Mouse (Mus musculus): Measurements from ENCODE around the gene Ldoc1. TPM values are rescaled to one million over a fixed set of nuclear protein-coding genes. Genes with fewer than 3 reads are reported as not detected.

Ldoc1 gene
- total RNA-seq (2021), result under 1 TPM in 1 of 2 experiments, not detected in 1; 0.18 TPM

DNA sequence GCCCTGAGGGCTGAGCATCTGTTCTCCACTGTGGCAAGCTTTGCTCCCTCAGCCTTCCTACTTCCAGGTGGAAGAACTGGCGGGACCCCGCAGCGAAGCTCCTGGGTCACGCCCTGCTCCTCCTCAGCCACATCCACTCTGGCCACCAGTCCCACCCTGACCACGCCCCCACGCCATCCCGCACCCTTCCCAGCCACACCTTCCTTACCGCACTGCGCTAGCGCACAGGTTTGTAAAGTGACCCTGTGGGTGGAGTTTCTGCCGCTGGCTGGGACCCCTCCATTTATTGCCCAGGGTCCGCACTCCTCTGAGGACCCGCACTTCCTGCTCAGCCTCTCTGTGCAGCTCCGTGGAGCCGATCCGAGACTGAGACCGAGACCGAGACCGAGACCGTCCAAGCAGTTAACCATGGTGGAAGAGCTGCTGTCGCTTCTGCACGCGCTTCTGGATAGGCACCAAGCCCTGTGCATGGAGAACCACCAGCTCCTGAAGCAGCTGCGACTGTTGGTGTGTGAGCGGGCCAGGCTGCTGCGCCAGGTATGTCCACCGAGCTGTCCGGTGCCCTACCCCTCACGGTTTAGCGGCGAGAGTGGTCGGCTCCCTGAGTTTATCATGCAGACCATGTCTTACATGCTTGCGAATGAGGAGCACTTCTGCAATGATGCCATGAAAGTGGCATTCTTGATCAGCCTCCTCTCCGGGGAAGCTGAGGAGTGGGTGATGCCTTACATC is at the start of gene Ldoc1:
Gene Ldoc1 (plus strand): TSS at position 196 of the 732 bp plus-strand sequence.
- intact Hi-C loops (cut with DNase I), result no loop called here
- DNase-seq (ENCODE audit: low spot score), result no peak

DNA sequence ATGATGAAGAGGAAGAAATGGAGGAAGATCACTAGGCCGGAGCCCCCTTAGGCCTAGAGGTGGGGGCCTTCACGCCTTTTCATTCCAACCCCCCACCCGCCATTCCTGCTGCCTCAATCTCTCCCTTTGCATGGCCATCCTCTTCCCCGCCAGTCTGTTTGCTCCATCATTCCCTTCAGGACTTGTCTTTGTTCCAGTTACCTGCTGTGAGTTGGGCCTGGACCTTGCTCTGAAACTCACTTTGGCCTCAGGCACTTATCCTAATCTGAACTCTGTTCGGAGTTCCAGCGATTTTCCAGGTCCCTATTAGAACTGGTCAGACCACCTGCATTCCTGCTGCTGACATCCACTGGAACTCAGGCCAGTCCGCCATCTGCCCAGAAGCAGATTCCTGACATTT is 834 bp downstream of the Ldoc1 start:
- DNase-seq (ENCODE audit: low spot score), result no peak
- intact Hi-C loops (cut with DNase I), result no loop called here

DNA sequence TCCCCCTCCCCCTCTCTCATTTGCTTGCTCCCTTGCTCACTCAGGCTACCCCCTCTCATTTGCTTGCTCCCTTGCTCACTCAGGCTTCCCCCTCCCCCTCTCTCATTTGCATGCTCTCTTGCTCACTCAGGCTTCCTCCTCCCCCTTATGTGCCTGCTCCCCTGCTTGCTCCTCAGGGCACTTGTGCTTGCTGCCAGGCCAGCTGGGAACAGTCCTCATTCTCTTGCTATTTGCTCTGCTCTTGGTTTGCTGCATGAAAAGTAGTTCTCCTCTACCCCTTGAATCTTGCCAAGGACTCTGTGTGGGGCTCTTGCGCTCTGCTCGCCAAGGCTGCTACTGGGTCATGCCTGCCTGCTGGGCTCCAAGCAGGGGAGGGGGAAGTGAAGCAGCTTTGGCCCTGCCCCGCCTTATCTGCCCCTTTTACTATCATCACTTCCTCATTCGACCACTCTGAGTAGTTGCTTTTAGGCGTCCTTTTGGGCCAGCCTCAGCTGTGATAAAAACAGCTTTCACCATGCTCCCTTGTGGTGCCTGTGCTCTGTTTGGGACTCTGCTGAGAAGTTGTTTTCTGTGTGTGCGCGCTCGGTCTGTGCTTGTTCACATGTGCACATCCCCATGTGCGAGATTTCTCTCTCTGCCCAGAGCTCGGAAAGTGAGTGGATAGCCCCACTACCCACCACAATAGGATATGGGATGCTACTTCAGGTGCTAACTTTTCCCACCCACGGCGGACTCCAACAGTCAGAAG is 13.2 kb downstream of the Ldoc1 start:
- no peak for DNase-seq (ENCODE audit: low spot score)
- intact Hi-C loops (cut with DNase I), result loop anchor here (5.0 kb wide), 1 partner anchor 40 kb away; no protein-coding TSS in a partner anchor

DNA sequence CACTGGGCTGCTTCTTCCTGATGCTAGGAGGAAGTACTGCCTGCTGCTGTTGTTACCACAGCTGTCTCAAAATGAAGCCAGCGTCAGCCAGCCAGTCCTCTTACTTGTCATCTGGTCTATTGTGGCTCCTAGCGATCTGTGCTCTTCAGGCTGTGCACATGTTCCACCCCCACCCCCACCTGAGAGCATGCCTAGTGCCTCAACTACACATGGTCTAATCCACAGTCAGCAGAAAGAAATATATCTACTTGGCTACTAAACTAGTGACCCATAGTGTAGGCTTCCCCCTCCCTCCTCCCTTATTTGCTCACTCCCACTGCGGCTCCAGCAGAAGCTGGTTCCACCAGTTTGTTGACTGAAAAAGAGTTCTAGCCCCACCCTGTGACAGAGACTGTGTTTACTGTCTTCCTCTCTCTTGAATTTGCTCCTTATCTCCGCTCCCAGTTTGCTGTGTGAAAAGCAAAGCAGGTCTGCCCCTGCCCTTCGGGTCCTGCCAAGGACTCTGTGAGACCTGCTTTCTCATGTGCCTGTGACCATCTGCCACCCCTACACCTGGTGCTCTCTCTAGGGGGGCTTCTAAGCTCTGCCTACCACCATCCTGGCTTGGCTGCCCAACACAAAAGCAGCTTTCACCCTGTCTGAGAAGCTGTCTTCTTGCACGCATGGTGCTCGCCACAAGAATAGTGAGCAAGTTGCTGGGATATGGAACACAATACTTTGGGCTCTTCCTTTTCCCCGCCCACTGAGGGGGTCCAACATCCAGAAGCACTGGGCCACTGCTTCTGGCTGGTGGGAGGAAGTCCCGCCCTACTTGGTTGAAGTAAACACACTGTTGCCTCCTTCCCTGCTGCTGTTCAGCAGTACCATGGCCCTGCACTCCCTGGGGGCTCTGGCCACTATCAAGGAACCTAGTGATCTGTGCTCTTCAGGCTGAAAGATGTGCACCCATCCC is 14.0 kb downstream of the Ldoc1 start:
- intact Hi-C loops (cut with DNase I), result loop anchor here (5.0 kb wide), 1 partner anchor 41 kb away; no protein-coding TSS in a partner anchor
- no peak for DNase-seq (ENCODE audit: low spot score)

DNA sequence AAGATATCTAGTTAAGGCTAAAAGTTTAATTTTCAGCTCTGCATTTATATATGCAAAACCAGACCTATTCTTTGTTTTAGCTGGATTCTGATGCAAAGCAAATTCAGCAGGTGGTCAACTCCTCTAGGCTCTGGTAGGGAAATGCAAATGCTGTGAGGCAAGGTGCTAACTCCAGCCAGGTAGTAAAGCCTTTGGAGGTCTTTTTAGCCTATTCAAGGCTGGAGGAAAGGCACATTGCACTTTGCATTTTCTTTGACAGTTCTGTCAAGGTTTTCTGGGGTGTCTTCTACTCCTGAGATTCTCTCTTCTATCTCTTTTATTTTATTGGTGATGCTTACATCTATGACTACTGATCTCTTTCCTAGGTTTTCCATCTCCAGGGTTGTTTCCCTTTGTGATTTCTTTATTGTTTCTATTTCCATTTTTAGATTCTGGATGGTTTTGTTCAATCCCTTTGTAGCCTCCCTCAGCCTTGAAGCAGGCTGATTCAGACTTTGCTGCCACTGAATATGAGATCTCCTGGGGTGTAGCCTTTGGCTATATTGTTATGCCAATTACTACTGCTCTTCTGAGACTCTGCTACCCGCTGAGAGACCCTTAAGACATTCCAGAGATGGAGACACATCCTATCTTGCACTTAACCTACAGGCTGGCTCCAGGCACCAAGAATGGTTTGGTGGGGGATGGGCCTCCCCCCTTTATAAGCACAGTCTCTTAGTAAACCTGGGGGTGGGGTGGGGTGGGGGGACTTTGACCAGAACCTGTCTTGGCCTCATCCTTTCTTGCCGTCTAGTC is 18.4 kb downstream of the Ldoc1 start:
- intact Hi-C loops (cut with DNase I), result no loop called here
- DNase-seq (ENCODE audit: low spot score), result no peak
